Mouse (Mus musculus) hindbrain, embryonic 11.5 days (tissue): ENCODE measurements around the gene Polr3gl. TPM values are rescaled to one million over a fixed set of nuclear protein-coding genes. Genes with fewer than 3 reads are reported as not detected.
A peak's percentile ranks its signal among the peaks of the same experiment; 100 is the strongest.

Experiments
- ATAC-seq: fragments of 200-750 bp; cut with Nextera tagmentation; 2 replicates; pipeline ENCODE4 v1.8.0; 2017; ENCODE audit warnings: mild to moderate bottlenecking, moderate TSS enrichment, moderate library complexity; ENCODE audit not compliant: low FRiP score
- DNase-seq: peaks from one replicate; pipeline ENCODE4 v3.0.0-alpha.2; 2015; ENCODE audit warnings: low spot score
- H3K27ac ChIP-seq: fragments of 300-500 bp; sonication (generic); 2 replicates; pipeline ENCODE4 v1.5.1; 2014; ENCODE audit warnings: mild to moderate bottlenecking, low read depth, low read length
- H3K27me3 ChIP-seq: fragments of 300-500 bp; sonication (generic); 2 replicates; pipeline ENCODE4 v1.6.1; 2014; ENCODE audit warnings: mild to moderate bottlenecking, low read length, moderate library complexity, mixed read lengths; ENCODE audit not compliant: control insufficient read depth, insufficient read depth
- H3K36me3 ChIP-seq: fragments of 300-500 bp; sonication (generic); 2 replicates; pipeline ENCODE4 v1.6.1; 2014; ENCODE audit warnings: mild to moderate bottlenecking, low read length, moderate library complexity, mixed read lengths; ENCODE audit not compliant: control insufficient read depth, insufficient read depth
- H3K4me1 ChIP-seq: fragments of 300-500 bp; sonication (generic); replicated peaks from 2 replicates; pipeline ENCODE4 v1.6.1; 2014; ENCODE audit warnings: low read length, mixed read lengths; ENCODE audit not compliant: control insufficient read depth, insufficient read depth
- H3K4me2 ChIP-seq: fragments of 300-500 bp; sonication (generic); replicated peaks from 2 replicates; pipeline ENCODE4 v1.6.1; 2014; ENCODE audit warnings: mild to moderate bottlenecking, low read depth, low read length
- H3K4me3 ChIP-seq: fragments of 300-500 bp; sonication (generic); 2 replicates; pipeline ENCODE4 v1.5.1; 2014; ENCODE audit warnings: low read depth, low read length
- H3K9ac ChIP-seq: fragments of 300-500 bp; sonication (generic); 2 replicates; pipeline ENCODE4 v1.6.1; 2014; ENCODE audit warnings: low read depth, low read length
- H3K9me3 ChIP-seq: fragments of 300-500 bp; sonication (generic); 2 replicates; pipeline ENCODE4 v1.6.1; 2016; ENCODE audit warnings: low read length; ENCODE audit not compliant: control insufficient read depth
- WGBS: fragments of 180-500 bp; shearing (Covaris S2); extraction: QIAGEN DNeasy Blood & Tissue Kit; methylation state at CpG from one replicate; pipeline ENCODE4 v1.1.7; 2014; 5-methylcytosine and 5-hydroxymethylcytosine counted together
- polyA plus RNA-seq: library from polyadenylated mRNA; unstranded; fragments of >200 nt; fragmentation: Nextera tagmentation; extraction: Ambion mirVana; gene quantifications from 2 replicates; pipeline ENCODE4 v1.2.1, GENCODE M21; 2014

Gene Polr3gl
- 15.4 and 16.6 TPM in 2 replicates for polyA plus RNA-seq

DNA sequence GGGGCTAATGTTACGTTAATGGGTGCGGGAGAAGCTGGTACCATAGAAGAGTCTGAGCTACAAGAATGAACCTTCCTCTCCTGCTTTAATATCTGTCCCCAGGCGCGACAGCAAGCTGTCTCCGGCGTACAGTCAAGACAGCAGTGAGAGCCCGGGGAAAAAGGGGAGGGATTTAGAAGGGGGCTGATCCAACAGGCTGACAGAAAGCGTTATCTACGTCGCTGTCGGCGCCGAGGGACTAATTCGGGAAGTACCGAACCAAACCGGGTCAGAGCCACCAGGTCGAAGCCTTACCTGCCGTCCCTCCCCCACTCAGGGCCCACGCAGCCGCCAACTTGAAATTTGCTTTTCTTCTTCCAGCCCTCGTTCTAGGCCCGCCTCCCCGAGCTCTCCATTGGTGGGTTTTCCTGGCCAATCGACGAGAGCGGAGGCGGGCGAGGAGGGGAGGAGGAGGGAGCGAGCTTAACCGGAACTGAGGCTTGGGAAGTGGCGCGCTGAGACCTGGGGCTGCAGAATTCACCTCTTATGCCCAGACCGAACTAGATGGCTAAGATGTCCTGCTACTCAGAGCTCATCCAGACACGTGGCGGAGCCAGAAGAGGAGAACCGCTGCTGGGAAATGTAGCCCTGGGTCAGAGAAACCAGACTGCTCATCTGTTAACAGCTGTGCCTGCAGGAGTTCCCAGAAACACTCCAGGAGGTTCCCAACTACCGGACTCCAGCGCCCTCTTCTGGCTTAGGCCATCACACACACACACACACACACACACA is at the start of gene Polr3gl:
Polr3gl (minus strand) TSS at position 392 of the 771 bp plus-strand sequence.
- under 1% methylated on average over 36 of the region's 38 CpGs for WGBS
- ATAC-seq (peak; percentile 86), DNase-seq (peak; percentile 93)
- Histone ChIP-seq H3K27me3 (peaks cover 16% of the 10 kb centered on the region; the same call in 1 of the 2 replicates), H3K9me3 (no peaks in the 10 kb centered on the region), H3K9ac (peak within 1 kb of the TSS; percentile 54), H3K4me2 (peak within 1 kb of the TSS; percentile 62), H3K27ac (peak within 1 kb of the TSS; percentile 51; the same call in 1 of the 2 replicates), H3K4me1 (peaks cover 19% of the 10 kb centered on the region), H3K4me3 (peak within 1 kb of the TSS; percentile 47), H3K36me3 (no peaks in the 10 kb centered on the region)

GRCm38 (mm10) chr3:96639219-96639618 is 45.2 kb upstream of the Polr3gl start:
- WGBS: 81% methylated on average over 1 of the region's 1 CpGs

DNA sequence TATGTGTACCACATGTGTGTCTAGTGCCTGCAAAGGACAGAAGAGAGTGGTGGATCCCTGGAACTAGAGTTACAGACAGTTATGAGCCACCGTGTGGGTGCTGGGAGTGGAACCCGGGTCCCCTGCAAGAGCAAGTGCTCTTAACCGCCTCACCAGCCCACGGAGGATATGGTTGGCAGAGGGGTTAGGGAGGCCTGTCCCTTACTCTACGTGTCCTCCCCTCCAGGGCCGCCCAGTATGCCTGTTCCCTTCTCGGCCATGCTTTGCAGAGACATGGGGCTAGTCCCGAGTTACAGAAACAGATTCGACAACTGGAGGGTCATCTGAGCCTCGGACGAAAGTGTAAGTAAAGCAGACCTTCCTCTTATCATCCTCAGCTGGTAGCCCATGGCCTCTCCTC is 42.5 kb upstream of the Polr3gl start:
- DNase-seq (no peak), ATAC-seq (no peak)
- Histone ChIP-seq H3K27me3 (no peaks in the 10 kb centered on the region), H3K4me3 (peak overlapping the region; percentile 90; the same call in 1 of the 2 replicates), H3K9ac (no peak overlapping the region), H3K4me1 (no peaks in the 10 kb centered on the region; the same call in 1 of the 2 replicates), H3K9me3 (no peaks in the 10 kb centered on the region), H3K36me3 (no peaks in the 10 kb centered on the region; the same call in 1 of the 2 replicates), H3K27ac (no peak overlapping the region), H3K4me2 (peak overlapping the region; percentile 93; the same call in 1 of the 2 replicates)
- 68% methylated on average over 11 of the region's 11 CpGs for WGBS

More at GRCm38 (mm10) chr3:96639219-96639618, 45.2 kb upstream of the Polr3gl start:
- DNase-seq (peak; percentile 62), ATAC-seq (no peak)
- no peak overlapping the region for H3K27ac ChIP-seq
- H3K4me1 ChIP-seq: no peaks in the 10 kb centered on the region; the same call in 1 of the 2 replicates
- H3K9me3 ChIP-seq: no peaks in the 10 kb centered on the region
- H3K36me3 ChIP-seq: no peaks in the 10 kb centered on the region
- no peaks in the 10 kb centered on the region for H3K27me3 ChIP-seq
- H3K4me3 ChIP-seq: no peak overlapping the region
- no peak overlapping the region for H3K9ac ChIP-seq
- H3K4me2 ChIP-seq: no peak overlapping the region

GRCm38 (mm10) chr3:96635906-96636305 is 41.9 kb upstream of the Polr3gl start:
- H3K4me3 ChIP-seq: peak overlapping the region; percentile 90
- 12% methylated on average over 15 of the region's 15 CpGs for WGBS
- peak overlapping the region; percentile 80 for H3K27ac ChIP-seq
- H3K36me3 ChIP-seq: peaks cover under 1% of the 10 kb centered on the region; the same call in 1 of the 2 replicates
- H3K27me3 ChIP-seq: no peaks in the 10 kb centered on the region
- H3K4me2 ChIP-seq: peak overlapping the region; percentile 93
- H3K9ac ChIP-seq: peak overlapping the region; percentile 98
- no peak for ATAC-seq
- H3K9me3 ChIP-seq: no peaks in the 10 kb centered on the region
- no peak for DNase-seq
- H3K4me1 ChIP-seq: no peaks in the 10 kb centered on the region; the same call in 1 of the 2 replicates

DNA sequence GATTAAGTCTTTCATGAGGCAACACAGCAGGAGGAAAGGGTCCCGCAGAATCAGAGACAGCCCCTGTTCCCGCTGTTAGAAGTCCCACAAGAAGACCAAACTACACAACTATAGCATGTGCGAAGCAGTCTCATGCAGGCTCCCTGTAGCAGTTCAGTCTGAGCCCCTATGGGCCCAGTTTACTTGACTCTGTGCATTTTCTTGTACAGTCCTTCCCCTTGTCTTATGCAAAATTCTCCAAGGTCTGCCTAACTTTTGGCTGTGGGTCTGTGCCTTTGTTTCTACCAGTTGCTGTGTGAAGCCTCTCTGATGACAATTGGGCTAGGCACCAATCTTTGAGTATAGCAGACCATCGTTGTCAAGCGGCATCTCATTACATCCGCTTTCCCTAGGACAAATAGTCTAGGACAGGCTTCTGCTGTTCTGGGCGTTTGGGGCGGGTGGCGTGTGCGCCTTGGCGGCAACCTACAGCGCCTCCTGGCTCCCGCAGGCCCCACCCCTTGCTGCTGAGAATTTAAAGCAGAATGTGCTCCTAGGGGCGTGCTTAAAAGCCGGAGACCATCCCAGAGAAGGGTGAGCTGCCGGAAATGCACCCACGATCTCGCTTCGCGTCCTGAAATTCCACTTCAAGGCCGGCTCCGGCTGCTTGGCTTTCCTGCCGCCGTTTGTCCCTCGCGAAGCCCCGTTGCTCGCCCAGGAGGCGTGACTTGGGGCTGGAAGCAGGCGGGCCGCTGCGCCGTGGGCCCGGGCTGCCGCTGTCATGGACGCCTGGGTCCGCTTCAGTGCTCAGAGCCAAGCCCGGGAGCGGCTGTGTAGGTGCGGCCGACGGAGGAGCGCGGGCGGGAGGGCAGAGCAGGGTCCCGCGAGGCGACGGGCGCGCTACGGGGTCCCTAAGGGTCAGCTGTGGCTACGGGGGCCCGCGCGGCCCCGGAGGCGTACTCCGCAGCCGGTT is 41.2 kb upstream of the Polr3gl start, which contains the start of the genes Pex11b and Gm42957:
Pex11b (plus strand) TSS at position 449 of the 952 bp plus-strand sequence.
Gm42957 (plus strand) TSS at position 547 of the 952 bp plus-strand sequence.
- Histone ChIP-seq H3K27me3 (no peaks in the 10 kb centered on the region), H3K4me1 (no peaks in the 10 kb centered on the region; the same call in 1 of the 2 replicates), H3K9ac (peak within 1 kb of the TSS; percentile 98), H3K4me3 (peak within 1 kb of the TSS; percentile 90), H3K4me2 (peak within 1 kb of the TSS; percentile 93), H3K27ac (peak within 1 kb of the TSS; percentile 80), H3K9me3 (no peaks in the 10 kb centered on the region), H3K36me3 (peaks cover 2% of the 10 kb centered on the region; the same call in 1 of the 2 replicates)
- DNase-seq (peak; percentile 83), ATAC-seq (peak; percentile 88)
- 2% methylated on average over 59 of the region's 60 CpGs for WGBS

- Histone ChIP-seq H3K9ac (no peak overlapping the region), H3K4me2 (no peak overlapping the region), H3K36me3 (peaks cover 2% of the 10 kb centered on the region; the same call in 1 of the 2 replicates), H3K9me3 (no peaks in the 10 kb centered on the region), H3K4me3 (no peak overlapping the region), H3K27ac (no peak overlapping the region), H3K27me3 (no peaks in the 10 kb centered on the region), H3K4me1 (no peaks in the 10 kb centered on the region; the same call in 1 of the 2 replicates)
- 79% methylated on average over 1 of the region's 1 CpGs for WGBS
- DNase-seq (no peak), ATAC-seq (no peak)
Measured at GRCm38 (mm10) chr3:96634015-96634414, 40.0 kb upstream of the Polr3gl start.

GRCm38 (mm10) chr3:96632058-96632457 is 38.1 kb upstream of the Polr3gl start:
- H3K36me3 ChIP-seq: peaks cover 2% of the 10 kb centered on the region; the same call in 1 of the 2 replicates
- no peak overlapping the region for H3K9ac ChIP-seq
- DNase-seq (no peak), ATAC-seq (no peak)
- H3K27ac ChIP-seq: no peak overlapping the region
- H3K9me3 ChIP-seq: no peaks in the 10 kb centered on the region
- no peaks in the 10 kb centered on the region; the same call in 1 of the 2 replicates for H3K4me1 ChIP-seq
- H3K4me3 ChIP-seq: no peak overlapping the region
- no peak overlapping the region for H3K4me2 ChIP-seq
- no peaks in the 10 kb centered on the region for H3K27me3 ChIP-seq
